Mouse (Mus musculus): ENCODE measurements around the gene Atp7a.

Gene Atp7a

GRCm38 (mm10) chrX:106080811-106081443 is 53.9 kb downstream of the Atp7a start:
- in situ Hi-C loops (cut with MboI; ENCODE audit: low sequenced_read_pairs) = no loop called here

GRCm38 (mm10) chrX:106082518-106082917 is 55.4 kb downstream of the Atp7a start:
- in situ Hi-C loops (cut with MboI; ENCODE audit: low sequenced_read_pairs) = no loop called here

- in situ Hi-C loops (cut with MboI; ENCODE audit: low sequenced_read_pairs) = no loop called here
Measured at GRCm38 (mm10) chrX:106085132-106085531, 58.1 kb downstream of the Atp7a start.

- in situ Hi-C loops (cut with MboI; ENCODE audit: low sequenced_read_pairs) = no loop called here
Measured at GRCm38 (mm10) chrX:106085564-106085963, 58.5 kb downstream of the Atp7a start.

- in situ Hi-C loops (cut with MboI; ENCODE audit: low sequenced_read_pairs) = no loop called here
Measured at GRCm38 (mm10) chrX:106092939-106093338, 65.9 kb downstream of the Atp7a start.

- in situ Hi-C loops (cut with MboI; ENCODE audit: low sequenced_read_pairs) = no loop called here
Measured at GRCm38 (mm10) chrX:106105464-106105863, 78.4 kb downstream of the Atp7a start.

- in situ Hi-C loops (cut with MboI; ENCODE audit: low sequenced_read_pairs) = no loop called here
Measured at GRCm38 (mm10) chrX:106113881-106114280, 86.8 kb downstream of the Atp7a start.

GRCm38 (mm10) chrX:106114674-106115073 is 87.6 kb downstream of the Atp7a start:
- in situ Hi-C loops (cut with MboI; ENCODE audit: low sequenced_read_pairs) = no loop called here

GRCm38 (mm10) chrX:106122823-106123222 is 95.7 kb downstream of the Atp7a start:
- in situ Hi-C loops (cut with MboI; ENCODE audit: low sequenced_read_pairs) = no loop called here

GRCm38 (mm10) chrX:106128283-106128682 is 101.2 kb downstream of the Atp7a start:
- in situ Hi-C loops (cut with MboI; ENCODE audit: low sequenced_read_pairs) = no loop called here

GRCm38 (mm10) chrX:106129877-106130276 is 102.8 kb downstream of the Atp7a start:
- in situ Hi-C loops (cut with MboI; ENCODE audit: low sequenced_read_pairs) = no loop called here

GRCm38 (mm10) chrX:106134916-106135315 is 107.8 kb downstream of the Atp7a start:
- in situ Hi-C loops (cut with MboI; ENCODE audit: low sequenced_read_pairs) = no loop called here

GRCm38 (mm10) chrX:106135484-106135883 is 108.4 kb downstream of the Atp7a start:
- in situ Hi-C loops (cut with MboI; ENCODE audit: low sequenced_read_pairs) = no loop called here

GRCm38 (mm10) chrX:106135916-106136575 is 109.0 kb downstream of the Atp7a start:
- in situ Hi-C loops (cut with MboI; ENCODE audit: low sequenced_read_pairs) = no loop called here

- in situ Hi-C loops (cut with MboI; ENCODE audit: low sequenced_read_pairs) = no loop called here
Measured at GRCm38 (mm10) chrX:106139309-106140070, 112.4 kb downstream of the Atp7a start.

GRCm38 (mm10) chrX:106142936-106143335 is 115.9 kb downstream of the Atp7a start, which contains the start of gene Tlr13:
TSS of gene Tlr13 (plus strand) at chrX:106143204.
- in situ Hi-C loops (cut with MboI; ENCODE audit: low sequenced_read_pairs) = no loop called here

GRCm38 (mm10) chrX:106148185-106148584 is 121.1 kb downstream of the Atp7a start:
- in situ Hi-C loops (cut with MboI; ENCODE audit: low sequenced_read_pairs) = no loop called here

- in situ Hi-C loops (cut with MboI; ENCODE audit: low sequenced_read_pairs) = no loop called here
Measured at GRCm38 (mm10) chrX:106149460-106149859, 122.4 kb downstream of the Atp7a start.

- in situ Hi-C loops (cut with MboI; ENCODE audit: low sequenced_read_pairs) = no loop called here
Measured at GRCm38 (mm10) chrX:106154180-106154586, 127.1 kb downstream of the Atp7a start.

GRCm38 (mm10) chrX:106155892-106156291 is 128.8 kb downstream of the Atp7a start:
- in situ Hi-C loops (cut with MboI; ENCODE audit: low sequenced_read_pairs) = no loop called here

- in situ Hi-C loops (cut with MboI; ENCODE audit: low sequenced_read_pairs) = no loop called here
Measured at GRCm38 (mm10) chrX:106163995-106164394, 136.9 kb downstream of the Atp7a start.

GRCm38 (mm10) chrX:106164555-106164954 is 137.5 kb downstream of the Atp7a start:
- in situ Hi-C loops (cut with MboI; ENCODE audit: low sequenced_read_pairs) = no loop called here

Data from CH12F3 (cell line).